Mouse (Mus musculus) liver, postnatal 0 days (tissue): ENCODE measurements at regions not wholly inside any gene's neighbourhood (a gene's known extent, or its start where the extent isn't known, plus 50 kb on each side); places are given as distances from the start of the nearest gene placed in this dataset.
"Not testable (repeated sequence)": the region's sequence is repeated elsewhere in the genome, so short reads cannot be mapped to it uniquely, and the experiment has no call there.

ENCODE experiments used
- ATAC-seq: fragments of 200-750 bp; cut with Nextera tagmentation; 2 replicates; pipeline ENCODE4 v1.8.0; 2017; ENCODE audit warnings: mild to moderate bottlenecking, moderate library complexity
- DNase-seq: peaks from one replicate; pipeline ENCODE4 v3.0.0-alpha.2; 2016
- H3K27ac ChIP-seq: fragments of 300-500 bp; sonication (generic); 2 replicates; pipeline ENCODE4 v1.5.1; 2014; ENCODE audit warnings: antibody characterized with exemption, moderate library complexity, mild to moderate bottlenecking, low read depth
- H3K27me3 ChIP-seq: fragments of 300-500 bp; sonication (generic); 2 replicates; pipeline ENCODE4 v1.6.1; 2014; ENCODE audit warnings: low read length, control low read depth, mixed read lengths; ENCODE audit not compliant: insufficient read depth
- H3K36me3 ChIP-seq: fragments of 300-500 bp; sonication (generic); replicated peaks from 2 replicates; pipeline ENCODE4 v1.6.1; 2014; ENCODE audit warnings: mild to moderate bottlenecking, control low read depth, low read length, moderate library complexity, mixed read lengths; ENCODE audit not compliant: insufficient read depth
- H3K4me1 ChIP-seq: fragments of 300-500 bp; sonication (generic); 2 replicates; pipeline ENCODE4 v1.6.1; 2014; ENCODE audit warnings: antibody characterized with exemption, mild to moderate bottlenecking, control low read depth; ENCODE audit not compliant: insufficient read depth
- H3K4me2 ChIP-seq: fragments of 300-500 bp; sonication (generic); 2 replicates; pipeline ENCODE4 v1.6.1; 2014; ENCODE audit warnings: low read depth, mild to moderate bottlenecking, low read length, moderate library complexity, mixed read lengths
- H3K4me3 ChIP-seq: fragments of 300-500 bp; sonication (generic); 2 replicates; pipeline ENCODE4 v1.5.1; 2014; ENCODE audit warnings: low read depth, low read length
- H3K9ac ChIP-seq: fragments of 300-500 bp; sonication (generic); replicated peaks from 2 replicates; pipeline ENCODE4 v1.6.1; 2014; ENCODE audit warnings: mild to moderate bottlenecking, moderate library complexity
- H3K9me3 ChIP-seq: fragments of 300-500 bp; sonication (generic); 2 replicates; pipeline ENCODE4 v1.6.1; 2016; ENCODE audit warnings: mild to moderate bottlenecking, control low read depth, low read length, mixed read lengths
- CTCF ChIP-seq: sonication (generic); IDR thresholded peaks from 2 replicates; pipeline ENCODE4 v1.5.1; 2016; ENCODE audit warnings: antibody characterized with exemption, low read depth
- EP300 ChIP-seq: IDR thresholded peaks from 2 replicates; pipeline ENCODE4 v1.6.1; 2016; ENCODE audit warnings: antibody characterized with exemption, low read depth, mild to moderate bottlenecking
- WGBS: fragments of 180-500 bp; shearing (Covaris S2); extraction: QIAGEN DNeasy Blood & Tissue Kit; methylation state at CpG from one replicate; pipeline ENCODE4 v1.1.7; 2014; ENCODE audit not compliant: insufficient replicate concordance; 5-methylcytosine and 5-hydroxymethylcytosine counted together

DNA sequence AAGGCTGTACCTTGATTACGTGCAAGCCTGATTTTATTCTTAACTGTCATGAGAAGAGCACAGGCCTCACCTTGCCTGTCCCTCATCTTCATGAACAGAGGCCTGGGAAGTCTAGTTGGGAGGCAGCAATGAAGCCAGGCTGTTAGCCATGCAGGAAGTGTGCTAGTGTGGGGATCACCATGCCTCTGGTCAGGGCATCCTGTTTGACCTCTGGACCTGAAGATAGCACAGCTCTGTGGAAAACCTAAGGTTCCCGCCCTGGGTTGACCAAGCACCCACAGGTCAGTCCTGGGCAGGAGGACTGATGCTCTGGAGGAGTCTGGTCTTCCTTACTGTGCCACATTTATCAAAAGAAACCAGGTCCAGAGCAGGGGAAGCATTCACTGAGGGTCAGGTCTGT, 157.6 kb downstream of the Gm906 start:
- ATAC-seq (no peak), DNase-seq (no peak)
- Histone ChIP-seq H3K9me3 (no peaks in the 10 kb centered on the region), H3K36me3 (no peaks in the 10 kb centered on the region), H3K27ac (no peak overlapping the region), H3K27me3 (no peaks in the 10 kb centered on the region), H3K9ac (no peak overlapping the region), H3K4me1 (no peaks in the 10 kb centered on the region), H3K4me3 (no peak overlapping the region), H3K4me2 (no peak overlapping the region)
- 66% methylated on average over 2 of the region's 2 CpGs for WGBS
- TF ChIP-seq EP300, result no peak
- TF ChIP-seq CTCF, result no peak

DNA sequence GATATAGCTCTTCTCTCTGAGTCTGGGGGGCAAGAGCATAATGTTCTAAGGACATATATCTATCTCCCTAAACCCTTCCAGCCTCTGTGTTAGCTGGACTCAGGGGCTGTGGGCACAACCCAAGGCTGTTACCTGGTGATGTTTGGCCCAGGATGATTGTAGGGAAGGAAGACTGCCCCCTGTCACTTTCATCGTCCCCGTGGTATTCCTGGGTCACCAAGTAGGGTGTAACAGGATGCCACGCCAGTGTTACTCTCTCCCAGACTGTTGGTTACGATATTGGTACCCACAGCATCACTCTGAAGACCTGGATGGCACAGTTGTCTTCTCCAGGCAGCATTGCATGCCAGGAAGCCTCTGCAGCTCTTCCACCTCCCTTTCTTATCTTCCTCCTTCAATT, 185.3 kb downstream of the Gm906 start:
- WGBS, result 80% methylated on average over 4 of the region's 4 CpGs
- ATAC-seq (no peak), DNase-seq (no peak)
- Histone ChIP-seq H3K27me3 (no peaks in the 10 kb centered on the region), H3K9me3 (no peaks in the 10 kb centered on the region), H3K36me3 (no peaks in the 10 kb centered on the region), H3K4me1 (no peaks in the 10 kb centered on the region), H3K27ac (no peak overlapping the region), H3K4me3 (no peak overlapping the region), H3K4me2 (no peak overlapping the region), H3K9ac (no peak overlapping the region)
- TF ChIP-seq CTCF (no peak), EP300 (no peak)

DNA sequence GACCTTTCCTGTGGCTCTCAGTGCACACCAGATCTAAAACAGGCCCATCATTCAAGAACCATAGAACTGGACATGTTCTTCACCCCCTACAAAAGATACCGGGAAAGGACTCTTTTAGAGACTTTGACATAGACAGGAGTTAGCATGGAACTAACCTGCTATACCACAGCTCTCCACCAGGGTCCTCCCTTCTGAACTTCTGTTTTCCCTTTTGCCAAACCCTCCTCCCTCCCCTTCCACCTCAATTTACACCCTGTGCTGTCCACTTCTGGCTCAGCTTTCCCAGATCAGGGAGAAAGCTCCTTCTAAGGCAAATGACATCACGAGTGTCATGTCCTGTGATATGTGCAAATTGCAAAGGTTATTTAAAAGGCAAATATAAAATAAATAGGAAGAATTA, 185.7 kb downstream of the Gm906 start:
- DNase-seq, H3K4me3 ChIP-seq, H3K27ac ChIP-seq, H3K36me3 ChIP-seq, H3K9ac ChIP-seq, H3K27me3 ChIP-seq, H3K4me1 ChIP-seq, H3K9me3 ChIP-seq, ATAC-seq, H3K4me2 ChIP-seq: not testable (repeated sequence)
- TF ChIP-seq CTCF, result peak; percentile 33
- WGBS, result 54% methylated on average over 2 of the region's 2 CpGs

DNA sequence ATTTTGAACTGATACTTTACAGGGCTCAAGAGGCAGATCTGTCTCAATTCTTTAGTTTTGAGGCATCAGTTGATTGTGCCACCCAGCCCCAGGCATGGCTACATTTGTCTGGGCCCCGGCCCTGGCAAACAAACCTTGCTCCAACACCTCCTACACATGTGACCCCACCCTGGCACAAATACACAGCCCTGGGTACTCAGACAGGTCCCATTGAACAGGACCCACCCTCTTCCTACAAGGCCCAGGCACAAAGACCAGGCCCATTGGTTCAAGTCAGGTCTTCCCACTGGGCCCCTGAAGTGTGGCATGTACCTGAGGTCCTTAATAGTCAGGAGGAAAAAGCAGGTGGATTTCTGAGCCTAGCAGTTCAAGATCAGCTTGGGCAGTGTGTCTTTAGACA, 190.4 kb downstream of the Gm906 start:
- not testable (repeated sequence) for H3K4me1 ChIP-seq, H3K4me2 ChIP-seq, ATAC-seq, H3K36me3 ChIP-seq, H3K27ac ChIP-seq, H3K4me3 ChIP-seq, H3K9me3 ChIP-seq, H3K9ac ChIP-seq, H3K27me3 ChIP-seq
- peak; percentile 2 for DNase-seq
- WGBS, result 80% methylated on average over 1 of the region's 1 CpGs

DNA sequence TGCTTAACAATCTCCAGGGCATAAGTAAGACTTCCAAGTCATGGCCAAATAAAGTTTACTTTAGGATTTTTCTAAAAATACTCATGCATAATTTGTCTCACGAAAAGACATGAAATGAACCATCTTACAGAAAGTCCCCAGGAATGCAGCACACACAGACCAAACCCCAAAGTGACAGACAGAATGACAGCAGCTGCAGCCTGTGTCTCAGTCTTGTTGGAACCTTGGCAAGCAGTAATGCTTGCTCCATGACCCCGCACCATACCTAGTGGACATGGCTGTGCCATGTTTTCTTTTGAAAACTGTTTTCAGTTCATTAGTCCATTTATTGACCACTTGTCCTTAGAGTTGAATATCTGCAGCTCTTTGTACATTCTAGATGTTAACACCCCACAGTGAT, 191.1 kb downstream of the Gm906 start:
- not testable (repeated sequence) for H3K9ac ChIP-seq, H3K4me1 ChIP-seq, H3K36me3 ChIP-seq, H3K4me2 ChIP-seq, H3K27ac ChIP-seq, H3K9me3 ChIP-seq, H3K4me3 ChIP-seq, H3K27me3 ChIP-seq
- DNase-seq (peak; percentile 9), ATAC-seq (peak; percentile 54)
- WGBS, result 58% methylated on average over 2 of the region's 2 CpGs

DNA sequence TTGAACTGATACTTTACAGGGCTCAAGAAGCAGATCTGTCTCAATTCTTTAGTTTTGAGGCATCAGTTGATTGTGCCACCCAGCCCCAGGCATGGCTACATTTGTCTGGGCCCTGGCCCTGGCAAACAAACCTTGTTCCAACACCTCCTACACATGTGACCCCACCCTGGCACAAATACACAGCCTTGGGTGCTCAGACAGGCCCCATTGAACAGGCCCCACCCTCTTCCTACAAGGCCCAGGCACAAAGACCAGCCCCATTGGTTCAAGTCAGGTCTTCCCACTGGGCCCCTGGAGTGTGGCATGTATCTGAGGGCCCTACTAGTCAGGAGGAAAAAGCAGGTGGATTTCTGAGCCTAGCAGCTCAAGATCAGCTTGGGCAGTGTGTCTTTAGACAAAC, 198.4 kb downstream of the Gm906 start:
- 0 out of 2 replicates have a peak, but pooled peaks have one; percentile 21 for ATAC-seq
- not testable (repeated sequence) for DNase-seq, H3K4me3 ChIP-seq, H3K27ac ChIP-seq, H3K9me3 ChIP-seq, H3K4me1 ChIP-seq, H3K36me3 ChIP-seq, H3K9ac ChIP-seq, H3K27me3 ChIP-seq, H3K4me2 ChIP-seq

DNA sequence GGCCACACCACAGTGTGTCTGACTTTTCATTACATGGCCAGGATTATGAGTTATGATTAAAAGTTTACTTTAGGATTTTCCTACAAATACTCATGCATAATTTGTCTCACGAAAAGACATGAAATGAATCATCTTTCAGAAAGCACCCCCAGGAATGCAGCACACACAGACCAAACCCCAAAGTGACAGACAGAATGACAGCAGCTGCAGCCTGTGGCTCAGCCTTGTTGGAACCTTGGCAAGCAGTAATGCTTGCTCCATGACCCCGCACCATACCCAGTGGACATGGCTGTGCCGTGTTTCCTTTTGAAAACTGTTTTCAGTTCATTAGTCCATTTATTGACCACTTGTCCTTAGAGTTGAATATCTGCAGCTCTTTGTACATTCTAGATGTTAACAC, 199.0 kb downstream of the Gm906 start:
- H3K9me3 ChIP-seq, H3K36me3 ChIP-seq, DNase-seq, H3K27me3 ChIP-seq, H3K9ac ChIP-seq, H3K4me3 ChIP-seq, H3K4me1 ChIP-seq, H3K4me2 ChIP-seq, H3K27ac ChIP-seq: not testable (repeated sequence)
- peak; percentile 64; the same call in 1 of the 2 replicates for ATAC-seq
- 62% methylated on average over 3 of the region's 3 CpGs for WGBS
